Mouse (Mus musculus) B cell, adult 2 months (primary cell): ENCODE data around the gene Aldh3b3.

Source experiments
- DNase-seq, 2 experiments: peaks; one replicate each; pipeline ENCODE4 v3.0.0; 2022

The Aldh3b3 gene

GRCm38 (mm10) chr19:4003641-4004040, 45.2 kb downstream of the Aldh3b3 start:
- DNase-seq, result no peak

- no peak for DNase-seq
Observed at GRCm38 (mm10) chr19:4004331-4004730, 45.9 kb downstream of the Aldh3b3 start.

- DNase-seq, result no peak
Observed at GRCm38 (mm10) chr19:4005091-4005490, 46.6 kb downstream of the Aldh3b3 start.

- DNase-seq, result no peak
Observed at GRCm38 (mm10) chr19:4005971-4006370, 47.5 kb downstream of the Aldh3b3 start.

- DNase-seq, result no peak
Observed at GRCm38 (mm10) chr19:4011086-4011485, 52.6 kb downstream of the Aldh3b3 start.

- peak; percentile 94 to 95 for DNase-seq
Observed at GRCm38 (mm10) chr19:4012432-4013022, 54.1 kb downstream of the Aldh3b3 start, which contains the start of gene Ndufv1. Ndufv1 (minus strand) TSS chr19:4012806.

GRCm38 (mm10) chr19:4013066-4013465, 54.6 kb downstream of the Aldh3b3 start:
- no peak for DNase-seq

- no peak for DNase-seq
Observed at GRCm38 (mm10) chr19:4014802-4015201, 56.4 kb downstream of the Aldh3b3 start.

- no peak for DNase-seq
Observed at GRCm38 (mm10) chr19:4015635-4016034, 57.2 kb downstream of the Aldh3b3 start.

GRCm38 (mm10) chr19:4017921-4018587, 59.6 kb downstream of the Aldh3b3 start:
- no peak for DNase-seq

GRCm38 (mm10) chr19:4018743-4019583, 60.5 kb downstream of the Aldh3b3 start:
- DNase-seq, result peak; percentile 69 to 74
